Mouse (Mus musculus) megakaryocyte, embryonic 14.5 days (primary cell): ENCODE results near the gene Enox2. TPM values are rescaled to one million over a fixed set of nuclear protein-coding genes. Genes with fewer than 3 reads are reported as not detected.

Experiments used
- H3K27me3 ChIP-seq: replicated peaks from 2 replicates; pipeline ENCODE3; 2012; ENCODE audit warnings: inconsistent platforms
- H3K36me3 ChIP-seq: replicated peaks from 2 replicates; pipeline ENCODE3; 2012; ENCODE audit warnings: low read length, inconsistent platforms, mixed read lengths
- H3K4me1 ChIP-seq: 2 replicates; pipeline ENCODE4 v1.6.1; 2012; ENCODE audit warnings: inconsistent platforms
- H3K4me3 ChIP-seq: replicated peaks from 2 replicates; pipeline ENCODE3; 2012; ENCODE audit warnings: moderate library complexity, mild to moderate bottlenecking, inconsistent platforms
- H3K9me3 ChIP-seq: 2 replicates; pipeline ENCODE4 v1.6.1; 2012; ENCODE audit warnings: inconsistent platforms
- FLI1 ChIP-seq: IDR thresholded peaks from 2 replicates; pipeline ENCODE4 v1.6.1; 2012; ENCODE audit warnings: low read length, inconsistent platforms, mixed read lengths
- GATA1 ChIP-seq: IDR thresholded peaks from 3 replicates; pipeline ENCODE4 v1.6.1; 2012; ENCODE audit warnings: mixed read lengths, low read length, inconsistent platforms, borderline replicate concordance
- polyA plus RNA-seq: library from polyadenylated mRNA; stranded (reverse); fragments of >175 nt; gene quantifications from 2 replicates; pipeline ENCODE4 v1.2.3, GENCODE M21; 2012; ENCODE audit warnings: low replicate concordance; ENCODE audit not compliant: insufficient read depth

The Enox2 gene
- polyA plus RNA-seq, 1 experiment, result 2.9 TPM

DNA sequence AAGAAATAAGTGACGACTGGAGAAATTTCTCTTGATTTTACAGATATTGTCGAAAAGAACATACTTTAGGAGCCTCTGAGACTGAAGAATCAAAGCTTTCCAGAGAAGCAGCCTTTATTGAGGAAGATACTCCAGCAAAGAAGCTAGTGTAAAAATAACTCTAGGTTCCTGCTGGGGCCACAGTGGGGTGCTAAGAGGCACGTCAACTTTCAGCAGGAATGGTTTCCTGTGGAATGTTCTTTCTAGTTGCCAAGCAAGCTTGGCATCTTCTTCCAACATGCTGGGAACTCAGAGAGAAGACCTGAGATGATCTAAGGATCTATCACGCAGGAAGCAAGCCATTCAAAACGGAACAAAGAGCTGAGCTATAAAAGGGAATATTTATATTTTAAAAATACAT is 278.3 kb downstream of the Enox2 start:
- no peaks in the 10 kb centered on the region for H3K9me3 ChIP-seq

DNA sequence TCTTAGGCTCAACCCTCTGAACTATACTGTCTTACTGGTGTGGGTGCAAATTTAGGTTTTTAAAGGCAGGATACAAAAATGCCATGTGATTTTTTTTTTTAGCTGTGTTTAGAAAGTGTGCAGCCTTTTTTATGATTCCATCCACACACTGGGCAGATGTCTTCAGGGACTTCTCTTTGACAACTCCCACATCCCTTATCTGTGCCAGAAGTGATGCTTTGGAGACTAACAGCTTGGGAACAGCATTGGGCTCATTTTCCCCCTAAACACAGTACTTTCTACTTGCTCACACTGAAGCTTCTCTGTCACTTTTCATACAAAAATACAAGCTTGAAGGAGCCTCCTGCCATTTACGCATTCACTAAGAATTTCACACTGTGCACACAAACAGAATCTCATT is 282.4 kb downstream of the Enox2 start:
- peaks cover 2% of the 10 kb centered on the region for H3K27me3 ChIP-seq
- no peak overlapping the region for H3K4me3 ChIP-seq
- no peaks in the 10 kb centered on the region for H3K9me3 ChIP-seq
- no peak for TF ChIP-seq FLI1
- no peak for TF ChIP-seq GATA1
- no peaks in the 10 kb centered on the region for H3K36me3 ChIP-seq
- no peaks in the 10 kb centered on the region for H3K4me1 ChIP-seq

More for the DNA sequence above, 278.3 kb downstream of the Enox2 start:
- peaks cover 12% of the 10 kb centered on the region for H3K36me3 ChIP-seq
- peaks cover 3% of the 10 kb centered on the region for H3K27me3 ChIP-seq
- TF ChIP-seq GATA1 (no peak), FLI1 (no peak)
- H3K4me1 ChIP-seq, result no peaks in the 10 kb centered on the region
- no peak overlapping the region for H3K4me3 ChIP-seq

DNA sequence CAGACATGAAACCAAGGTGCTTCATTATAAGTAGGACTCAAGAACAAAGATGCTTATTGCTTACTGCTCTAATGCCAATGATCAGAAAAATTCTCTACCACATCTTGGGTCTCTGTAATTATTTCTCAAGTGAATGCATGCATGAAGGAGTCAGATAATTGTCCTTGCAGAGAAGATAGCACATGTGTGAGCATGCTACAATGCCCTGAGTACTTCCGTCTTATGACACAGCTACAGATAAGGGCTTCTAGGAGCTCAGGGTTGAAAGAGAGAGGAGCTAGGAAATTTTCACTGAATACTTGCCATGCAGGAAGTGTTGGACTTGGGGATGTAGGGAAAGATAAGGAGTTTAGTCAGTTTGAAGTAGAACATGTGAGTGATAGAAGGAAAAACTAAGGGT is 285.2 kb downstream of the Enox2 start:
- H3K36me3 ChIP-seq, result no peaks in the 10 kb centered on the region
- TF ChIP-seq FLI1 (no peak), GATA1 (no peak)
- H3K9me3 ChIP-seq, result no peaks in the 10 kb centered on the region
- H3K4me3 ChIP-seq, result no peak overlapping the region
- peaks cover 2% of the 10 kb centered on the region for H3K27me3 ChIP-seq
- H3K4me1 ChIP-seq, result no peaks in the 10 kb centered on the region

DNA sequence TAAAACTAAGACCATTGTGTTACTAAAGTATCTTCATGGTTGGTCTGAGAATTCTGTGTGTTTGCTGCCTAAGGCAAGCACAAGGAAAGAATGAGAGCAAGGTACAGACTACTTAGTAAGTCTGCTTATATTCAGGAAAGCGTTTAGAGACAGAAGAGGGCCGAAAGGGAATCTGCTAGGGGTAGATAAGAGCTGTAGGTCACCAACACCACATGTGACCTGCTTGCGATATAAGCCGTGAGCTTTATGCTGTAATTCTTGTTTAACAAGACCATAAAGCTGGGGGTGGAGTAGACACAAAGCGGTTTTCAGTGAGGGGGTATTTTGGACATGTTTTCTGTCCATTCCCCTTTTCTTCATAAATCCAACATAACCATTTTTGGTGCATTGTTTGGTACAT is 302.4 kb downstream of the Enox2 start:
- no peaks in the 10 kb centered on the region for H3K9me3 ChIP-seq
- TF ChIP-seq GATA1 (no peak), FLI1 (no peak)
- H3K4me1 ChIP-seq, result no peaks in the 10 kb centered on the region
- H3K27me3 ChIP-seq, result peaks cover 9% of the 10 kb centered on the region
- H3K4me3 ChIP-seq, result no peak overlapping the region
- no peaks in the 10 kb centered on the region for H3K36me3 ChIP-seq

DNA sequence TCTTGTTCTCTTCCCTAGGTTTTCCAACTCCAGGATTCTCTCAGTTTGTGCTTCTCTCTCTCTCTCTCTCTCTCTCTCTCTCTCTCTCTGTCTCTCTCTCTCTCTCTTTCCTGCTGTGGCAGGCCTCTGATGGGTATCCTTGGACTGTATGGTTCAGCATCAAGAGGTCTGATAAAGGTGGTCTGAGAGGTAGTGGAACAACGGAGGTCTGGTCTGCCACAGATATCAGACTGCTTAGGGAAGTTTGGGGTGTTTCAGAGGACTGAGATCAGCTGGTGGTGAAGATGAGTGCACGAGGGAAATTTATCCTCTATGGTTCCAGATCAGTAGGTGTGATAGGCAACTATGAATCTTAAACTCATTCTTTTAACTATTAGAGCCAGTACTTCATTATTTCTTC is 303.6 kb downstream of the Enox2 start:
- Histone ChIP-seq H3K4me1 (no peaks in the 10 kb centered on the region), H3K4me3 (no peak overlapping the region)
- TF ChIP-seq FLI1 (no peak), GATA1 (no peak)

More for the DNA sequence above, 303.6 kb downstream of the Enox2 start:
- Histone ChIP-seq H3K36me3 (no peaks in the 10 kb centered on the region), H3K9me3 (no peaks in the 10 kb centered on the region), H3K27me3 (peaks cover 8% of the 10 kb centered on the region)

Other genes with a start within 250 kb of the Enox2 start
- not detected in 2 replicates for gene Arhgap36, start 175.7 kb upstream of the Enox2 start, polyA plus RNA-seq